Comparison of ENCODE assay signal across 17 mouse cellular contexts in the genomic region with DNA sequence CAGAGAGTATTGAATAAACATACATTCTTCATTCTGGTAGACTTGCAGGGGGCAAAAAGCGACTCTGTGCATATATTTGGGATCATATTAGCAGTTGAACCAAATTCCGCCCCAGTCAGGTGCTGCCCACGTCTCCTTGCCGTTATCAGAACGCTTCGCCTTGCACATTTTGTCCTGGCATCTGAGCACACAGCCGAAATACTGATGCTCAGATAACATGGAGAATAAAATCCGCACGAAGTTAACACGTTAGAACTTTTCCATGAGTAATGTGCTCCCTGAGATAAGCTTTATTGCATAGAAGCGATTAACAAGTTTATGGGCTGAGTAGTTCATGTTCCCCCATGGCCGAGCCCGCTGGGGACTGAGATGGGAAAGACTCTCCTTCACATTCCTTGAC.
"Had no signal": no experiment of that assay in that cellular context is flagged by ENCODE, and none has a peak within 500 bp of the region (broad histone marks: within the 10 kb centered on the region; RNA-seq: fewer than 3 reads in every experiment).

No protein-coding gene starts in this region.

- H3K36me3 ChIP-seq: limb, embryonic 13.5 days; midbrain, embryonic 10.5 days; neural tube, embryonic 13.5 days; stomach, embryonic 15.5 days had no signal

- ATAC-seq: hindbrain, postnatal 0 days had no signal

- H3K9ac ChIP-seq: limb, embryonic 13.5 days; neural tube, embryonic 13.5 days; stomach, embryonic 15.5 days had no signal

- H3K4me1 ChIP-seq: limb, embryonic 13.5 days; stomach, embryonic 15.5 days had no signal

- H3K27ac ChIP-seq: hindbrain, postnatal 0 days; kidney, postnatal 0 days; layer of hippocampus, adult 2 months; limb, embryonic 13.5 days; midbrain, embryonic 10.5 days; neural tube, embryonic 13.5 days; stomach, embryonic 15.5 days had no signal

- H3K27me3 ChIP-seq: limb, embryonic 13.5 days; neural tube, embryonic 13.5 days; stomach, embryonic 15.5 days had no signal

- H3K4me2 ChIP-seq: limb, embryonic 13.5 days; neural tube, embryonic 13.5 days; stomach, embryonic 15.5 days had no signal

- DNase-seq: kidney, adult 11 months; kidney, adult 9 months; kidney, postnatal 36 days; left cerebral cortex, postnatal 4 days; lung, adult 18-20 months; midbrain, embryonic 14.5 days; retina, postnatal 1 day; right cerebral cortex, postnatal 4 days; spleen, adult 18-20 months; thymus, postnatal 14 days had no signal

- H3K9me3 ChIP-seq: limb, embryonic 13.5 days; stomach, embryonic 15.5 days had no signal

- H3K4me3 ChIP-seq: layer of hippocampus, adult 2 months; limb, embryonic 13.5 days; midbrain, embryonic 10.5 days; neural tube, embryonic 13.5 days; stomach, embryonic 15.5 days had no signal
